7 mouse cellular contexts compared by ENCODE assay signal in genomic region chr12:108893715-108894431, GRCm38 (mm10). TPM values are rescaled to one million over a fixed set of nuclear protein-coding genes. Genes with fewer than 3 reads are reported as not detected.
DNase-seq lines count a peak whose midpoint lies in the region; ATAC-seq lines count a peak whose summit lies in the region.

Gene Wars, minus strand, starts transcription at chr12:108894174.

- peak; percentile 97 for DNase-seq in adrenal gland, adult 2 months
- DNase-seq in embryo, embryonic 11.5 days (ENCODE audit: low read depth, low spot score): peak; percentile 92
- peak; percentile 90 to 95 for DNase-seq in gastrocnemius, postnatal 36 days
- peak; percentile 94 to 98 for DNase-seq in left cerebral cortex, postnatal 25 days (ENCODE audit: low spot score in 2 of 2)
- DNase-seq in midbrain, embryonic 10.5 days (ENCODE audit: low spot score): peak; percentile 96
- peak; percentile 91 for DNase-seq in right cerebral cortex, postnatal 4 days

- intact Hi-C loops in gastrocnemius, postnatal 36 days (cut with DNase I): loop anchor here (5.0 kb wide), 1 partner anchor 82 kb away; no protein-coding TSS in a partner anchor
- intact Hi-C loops in left cerebral cortex, postnatal 25 days (cut with DNase I): no loop called here

- H3K27ac ChIP-seq in intestine, embryonic 15.5 days: no peak within 1 kb of the TSS
- H3K27ac ChIP-seq in midbrain, embryonic 10.5 days (replicated peaks): peak within 1 kb of the TSS; percentile 87

- ATAC-seq in intestine, embryonic 15.5 days: peak; percentile 100

- WGBS in intestine, embryonic 15.5 days: under 1% methylated on average over 58 of the region's 58 CpGs
- under 1% methylated on average over 58 of the region's 58 CpGs for WGBS in midbrain, embryonic 10.5 days

- H3K4me2 ChIP-seq in intestine, embryonic 15.5 days (replicated peaks): peak within 1 kb of the TSS; percentile 91

- H3K9ac ChIP-seq in intestine, embryonic 15.5 days: peak within 1 kb of the TSS; percentile 81

- H3K4me1 ChIP-seq in intestine, embryonic 15.5 days (replicated peaks): peaks cover 14% of the 10 kb centered on the region
- H3K4me1 ChIP-seq in midbrain, embryonic 10.5 days: peaks cover 25% of the 10 kb centered on the region

- H3K4me3 ChIP-seq in intestine, embryonic 15.5 days (replicated peaks): peak within 1 kb of the TSS; percentile 88
- peak within 1 kb of the TSS; percentile 93 for H3K4me3 ChIP-seq in midbrain, embryonic 10.5 days

- no peaks in the 10 kb centered on the region for H3K27me3 ChIP-seq in intestine, embryonic 15.5 days (replicated peaks)
- H3K27me3 ChIP-seq in midbrain, embryonic 10.5 days (ENCODE audit: low read depth, poor library complexity, severe bottlenecking): no peaks in the 10 kb centered on the region

- 0 out of 2 replicates have a peak, but pooled peaks cover 7% of the 10 kb centered on the region for H3K36me3 ChIP-seq in intestine, embryonic 15.5 days
- H3K36me3 ChIP-seq in midbrain, embryonic 10.5 days: peaks cover 29% of the 10 kb centered on the region

- H3K9me3 ChIP-seq in intestine, embryonic 15.5 days: no peaks in the 10 kb centered on the region
- no peaks in the 10 kb centered on the region for H3K9me3 ChIP-seq in midbrain, embryonic 10.5 days (replicated peaks)

RNA-seq across cellular contexts. Expression of gene Wars, which starts in this region (rescaled TPM):
- 10 to 100 TPM; 53.2 to 66.3 TPM for total RNA-seq in adrenal gland, adult 2 months (2021)
- 56.3 and 61.5 TPM in 2 replicates for polyA plus RNA-seq in adrenal gland, adult 2 months (2012; rRNA removed)
- 10 to 100 TPM; 23.8 to 26.2 TPM for total RNA-seq in gastrocnemius, postnatal 36 days (2021)
- 81.9 and 85.5 TPM in 2 replicates for polyA plus RNA-seq in intestine, embryonic 15.5 days (2015; fragmentation: Nextera tagmentation; extraction: Ambion mirVana)
- total RNA-seq in left cerebral cortex, postnatal 25 days (2021): 10 to 100 TPM; 87.2 to 93.6 TPM
- 151 and 156 TPM in 2 replicates for polyA plus RNA-seq in midbrain, embryonic 10.5 days (2016; fragmentation: Nextera tagmentation; extraction: Ambion mirVana)
